Mouse (Mus musculus) embryo, embryonic 11.5 days (tissue): ENCODE measurements at regions not wholly inside any gene's neighbourhood (a gene's known extent, or its start where the extent isn't known, plus 50 kb on each side); places are given as distances from the start of the nearest gene placed in this dataset.
A peak's percentile ranks its signal among the peaks of the same experiment; 100 is the strongest.

Experiments
- DNase-seq: peaks from one replicate; pipeline ENCODE4 v3.0.0-alpha.2; 2012; ENCODE audit warnings: low read depth, low spot score

GRCm38 (mm10) chr5:133569096-133569495 is 530.4 kb upstream of the Castor2 start:
- peak; percentile 22 for DNase-seq

GRCm38 (mm10) chr5:133566506-133566905 is 533.0 kb upstream of the Castor2 start:
- DNase-seq = no peak

DNA sequence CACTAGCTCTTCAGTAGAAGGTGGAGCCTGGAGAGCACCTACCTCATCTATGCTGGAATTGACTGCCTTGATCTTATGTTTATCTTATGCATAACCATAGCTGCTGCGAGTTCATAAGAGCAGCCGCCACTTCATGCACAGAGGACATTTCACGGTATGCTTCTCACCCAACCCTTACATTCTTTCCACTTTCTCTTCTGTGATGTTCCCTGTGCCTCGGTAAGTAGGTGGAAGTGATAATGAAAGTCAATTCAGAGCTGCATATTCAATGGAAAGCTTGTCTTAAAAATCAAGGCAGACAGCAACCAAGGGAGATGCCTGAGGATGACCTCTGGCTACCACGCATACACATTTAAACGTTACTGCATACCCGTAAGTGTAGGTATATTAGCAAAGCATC is 548.9 kb upstream of the Castor2 start:
- DNase-seq = no peak

- DNase-seq = no peak
These were observed 557.3 kb upstream of the Castor2 start for GRCm38 (mm10) chr5:133542217-133542616.

GRCm38 (mm10) chr5:133532678-133533077 is 566.8 kb upstream of the Castor2 start:
- peak; percentile 8 for DNase-seq

DNA sequence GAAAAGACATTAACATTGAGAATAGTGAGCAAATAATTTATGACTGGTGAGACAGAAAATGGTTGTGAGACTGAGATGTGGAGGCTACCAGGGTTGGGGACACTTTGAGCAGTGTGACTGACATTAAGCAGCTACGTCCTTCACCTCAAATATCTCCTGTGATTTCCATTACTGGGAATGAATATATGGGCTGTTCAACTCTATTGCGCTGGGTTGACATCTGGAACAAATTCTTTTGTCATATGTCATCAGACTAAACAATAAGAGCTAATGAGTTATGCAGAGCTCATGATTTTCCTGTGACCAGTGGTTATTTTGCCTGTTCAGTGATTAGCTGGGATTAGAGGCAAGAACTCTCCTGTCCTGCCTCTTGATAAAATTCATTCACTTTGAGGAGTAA is 593.9 kb upstream of the Castor2 start:
- DNase-seq = peak; percentile 2

- DNase-seq = no peak
These were observed 611.7 kb upstream of the Castor2 start for GRCm38 (mm10) chr5:133487806-133488290.

GRCm38 (mm10) chr5:133482291-133483086 is 617.0 kb upstream of the Castor2 start:
- DNase-seq = peak; percentile 9

DNA sequence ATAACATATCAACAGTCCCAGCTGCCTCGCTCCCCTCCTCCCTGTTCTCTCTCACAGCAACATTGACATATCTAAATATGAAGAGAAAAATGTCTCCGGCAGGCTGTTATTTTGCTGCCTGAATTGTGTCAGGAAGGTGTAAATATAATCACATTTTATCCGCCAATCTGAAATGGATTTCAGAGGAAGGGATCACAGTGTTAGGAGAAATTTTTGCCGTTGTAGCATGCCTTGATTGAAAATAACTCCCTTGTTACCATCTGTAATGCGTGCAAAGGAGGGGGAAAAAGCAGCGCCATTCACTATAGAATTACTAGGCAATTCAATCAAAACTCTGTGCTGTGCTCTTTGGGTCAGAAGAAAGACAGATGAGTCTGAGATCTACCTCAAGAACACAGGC is 620.3 kb upstream of the Castor2 start:
- DNase-seq = no peak

GRCm38 (mm10) chr5:133453349-133454049 is 646.0 kb upstream of the Castor2 start:
- DNase-seq = no peak

DNA sequence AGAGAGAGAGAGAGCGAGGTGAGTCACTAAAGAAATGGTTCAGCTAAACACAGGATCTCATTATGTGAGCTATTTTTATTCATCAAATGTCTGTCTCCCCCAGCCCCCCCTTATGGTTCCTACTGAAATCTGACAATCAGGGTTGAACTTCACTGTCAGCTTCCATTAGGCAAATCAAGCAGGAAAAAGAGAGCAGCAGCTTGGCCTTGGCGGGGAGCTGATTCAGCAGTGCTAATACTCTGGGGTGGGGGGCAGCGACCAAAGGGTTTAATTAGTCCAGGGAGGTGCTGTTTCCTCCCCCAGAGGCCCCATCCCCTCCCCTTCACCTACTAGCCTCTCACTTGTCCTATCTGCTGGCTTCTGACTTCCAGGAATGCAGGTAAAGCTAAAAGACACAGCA is 649.6 kb upstream of the Castor2 start:
- DNase-seq = no peak

DNA sequence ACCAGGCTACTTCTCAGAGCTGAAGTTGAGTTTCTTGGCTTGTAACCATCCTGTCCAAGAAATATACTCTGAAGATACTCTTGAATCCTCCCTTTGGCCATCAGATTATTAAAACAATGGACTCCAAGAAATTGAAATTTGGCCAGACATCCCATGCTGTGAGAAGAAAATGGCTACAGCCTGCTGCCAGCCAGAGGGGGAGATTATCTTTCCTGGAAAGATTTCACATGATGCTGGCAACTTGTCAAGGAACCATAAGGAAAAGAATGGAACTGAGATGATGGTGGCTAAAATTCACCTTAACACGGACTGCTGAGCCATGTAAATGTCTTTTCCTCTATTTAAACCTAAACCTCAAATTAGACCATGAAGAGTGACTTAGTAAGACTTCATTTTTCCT is 698.7 kb upstream of the Castor2 start:
- DNase-seq = no peak

DNA sequence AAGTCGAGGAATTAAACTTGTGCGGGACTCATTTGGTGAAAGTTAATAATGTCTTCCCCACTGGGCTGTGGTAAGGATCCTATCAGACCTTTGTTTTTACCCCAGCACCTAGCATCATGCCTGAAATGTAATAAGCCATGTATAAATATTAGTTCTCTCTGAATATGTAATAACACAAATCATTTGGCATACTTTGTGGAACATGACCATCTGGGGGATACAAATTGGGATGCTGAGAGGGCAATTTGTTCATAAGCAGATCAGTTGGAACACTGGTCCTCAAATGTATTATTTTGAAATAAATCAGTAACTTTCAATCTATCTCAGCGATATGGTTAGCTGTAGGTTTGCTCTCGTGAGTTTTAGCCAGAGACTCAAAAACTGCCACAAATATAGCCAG is 709.6 kb upstream of the Castor2 start:
- DNase-seq = no peak

- DNase-seq = no peak
These were observed 710.3 kb upstream of the Castor2 start for GRCm38 (mm10) chr5:133389023-133389840.

- no peak for DNase-seq
These were observed 713.8 kb upstream of the Castor2 start for GRCm38 (mm10) chr5:133385374-133386349.

GRCm38 (mm10) chr5:133365771-133366170 is 733.7 kb upstream of the Castor2 start:
- no peak for DNase-seq

DNA sequence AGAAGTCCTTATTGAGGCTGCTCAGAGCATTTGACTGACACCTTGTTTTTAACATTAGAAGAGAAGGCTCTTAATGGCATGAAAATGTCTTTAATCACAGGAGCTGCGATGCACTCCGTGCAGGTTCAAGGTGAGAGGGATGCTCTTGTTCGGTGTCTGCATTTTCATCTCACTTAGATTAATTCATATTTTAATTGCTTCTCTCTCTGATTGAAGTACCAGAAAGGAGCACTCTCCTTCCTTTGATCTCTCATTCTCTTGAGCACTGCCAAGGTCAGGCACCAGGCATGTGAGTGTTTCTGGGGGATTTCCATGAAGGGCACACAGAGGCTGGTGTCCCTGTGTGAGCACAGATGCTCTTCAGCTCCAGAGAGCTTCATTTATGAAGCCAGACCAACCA is 752.0 kb upstream of the Castor2 start:
- no peak for DNase-seq

- no peak for DNase-seq
These were observed 757.5 kb upstream of the Castor2 start for GRCm38 (mm10) chr5:133341973-133342372.

- DNase-seq = no peak
These were observed 777.5 kb upstream of the Auts2 start for GRCm38 (mm10) chr5:133320626-133321025.

DNA sequence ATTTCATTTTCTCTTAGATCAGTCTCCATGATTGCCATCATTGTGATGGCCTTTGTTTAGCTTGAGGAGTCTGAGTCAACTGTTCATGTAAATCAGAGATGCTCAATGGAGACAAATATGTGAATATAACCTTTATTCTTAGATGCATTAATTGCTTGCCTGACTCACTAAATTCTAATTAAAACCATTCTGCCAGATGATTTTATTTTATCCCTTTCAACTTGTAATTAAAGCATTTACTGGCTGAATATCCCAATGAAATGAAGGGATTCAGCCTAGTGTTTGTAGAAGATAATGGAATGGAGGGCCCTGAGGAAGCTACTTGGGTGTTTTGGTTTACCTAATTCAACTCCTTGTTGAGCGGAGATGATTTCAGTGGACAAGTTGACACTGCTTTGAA is 777.1 kb upstream of the Auts2 start:
- no peak for DNase-seq

- no peak for DNase-seq
These were observed 770.9 kb upstream of the Auts2 start for GRCm38 (mm10) chr5:133314031-133314430.
